Comparison of ENCODE assay signal across 17 mouse cellular contexts in the genomic region with DNA sequence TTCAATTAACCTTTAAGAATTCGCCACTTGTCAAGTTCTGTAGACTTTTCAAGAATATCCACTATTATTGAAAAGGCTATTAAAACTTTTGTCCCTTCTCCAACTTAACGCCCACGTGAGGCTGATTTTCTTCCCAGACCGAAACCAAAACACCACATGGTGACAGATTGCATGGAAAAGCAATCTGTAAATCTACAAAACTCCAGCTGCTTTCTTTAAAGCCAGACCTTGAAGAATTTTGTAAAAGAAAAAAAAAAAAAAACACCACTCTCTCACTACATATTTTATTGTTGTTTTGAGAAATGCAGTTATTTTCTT.
DNase-seq lines count a peak whose midpoint lies in the region; ATAC-seq and TF ChIP-seq lines count a peak whose summit lies in the region.
"Had no signal": no experiment of that assay in that cellular context is flagged by ENCODE, and none has a peak within 500 bp of the region (broad histone marks: within the 10 kb centered on the region; RNA-seq: fewer than 3 reads in every experiment).

No protein-coding gene starts in this region.

- no peak overlapping the region for H3K27ac ChIP-seq in forebrain, embryonic 15.5 days (replicated peaks)
- no peak overlapping the region for H3K27ac ChIP-seq in forebrain, embryonic 12.5 days
- H3K27ac ChIP-seq in kidney, postnatal 0 days = no peak overlapping the region
- H3K27ac ChIP-seq: hindbrain, postnatal 0 days; limb, embryonic 12.5 days; macrophage had no signal

- H3K36me3 ChIP-seq in forebrain, embryonic 15.5 days = no peaks in the 10 kb centered on the region
- H3K36me3 ChIP-seq in forebrain, embryonic 12.5 days (replicated peaks) = no peaks in the 10 kb centered on the region
- H3K36me3 ChIP-seq in kidney, postnatal 0 days (ENCODE audit: insufficient read depth, low read length) = no peaks in the 10 kb centered on the region
- H3K36me3 ChIP-seq: limb, embryonic 12.5 days had no signal

- no peak overlapping the region for H3K4me2 ChIP-seq in forebrain, embryonic 15.5 days (replicated peaks)
- no peak overlapping the region for H3K4me2 ChIP-seq in forebrain, embryonic 12.5 days
- H3K4me2 ChIP-seq in kidney, postnatal 0 days (ENCODE audit: low read length) = no peak overlapping the region
- H3K4me2 ChIP-seq: limb, embryonic 12.5 days had no signal

- TF ChIP-seq CTCF in kidney, postnatal 0 days (IDR thresholded peaks at IDR 0.05; ENCODE audit: low read depth) = no peak

- 38% methylated on average over 4 of the region's 4 CpGs for WGBS in forebrain, embryonic 15.5 days
- 76% methylated on average over 4 of the region's 4 CpGs for WGBS in forebrain, embryonic 12.5 days
- WGBS in kidney, postnatal 0 days = 46% methylated on average over 4 of the region's 4 CpGs

- H3K27me3 ChIP-seq in forebrain, embryonic 15.5 days = no peaks in the 10 kb centered on the region
- H3K27me3 ChIP-seq in forebrain, embryonic 12.5 days = no peaks in the 10 kb centered on the region
- no peaks in the 10 kb centered on the region for H3K27me3 ChIP-seq in kidney, postnatal 0 days (ENCODE audit: insufficient read depth, low read length)
- H3K27me3 ChIP-seq: limb, embryonic 12.5 days had no signal

- peak; percentile 39; the same call in 1 of the 2 replicates for ATAC-seq in forebrain, embryonic 15.5 days (replicated peaks)
- ATAC-seq in forebrain, embryonic 12.5 days (ENCODE audit: low FRiP score) = no peak
- ATAC-seq in kidney, postnatal 0 days (replicated peaks; ENCODE audit: low FRiP score, low read depth) = no peak
- ATAC-seq: hindbrain, postnatal 0 days; liver, postnatal 0 days had no signal

- no peak overlapping the region for H3K9ac ChIP-seq in forebrain, embryonic 15.5 days (replicated peaks)
- H3K9ac ChIP-seq in forebrain, embryonic 12.5 days = no peak overlapping the region
- no peak overlapping the region for H3K9ac ChIP-seq in kidney, postnatal 0 days (ENCODE audit: low read depth, low read length)
- H3K9ac ChIP-seq: limb, embryonic 12.5 days; liver, postnatal 0 days had no signal

- DNase-seq in kidney, postnatal 0 days (ENCODE audit: low spot score) = peak; percentile 69
- DNase-seq in kidney, adult 11 months = no peak
- peak; percentile 71 for DNase-seq in brain, adult 2 months (ENCODE audit: low read depth, low spot score)
- DNase-seq in layer of hippocampus, postnatal 10 days (ENCODE audit: low spot score in 2 of 2) = peak; percentile 21 to 36
- DNase-seq in cerebellum, postnatal 14 days = no peak
- DNase-seq in retina, postnatal 1 day = no peak
- DNase-seq: adrenal gland, postnatal 25 days; cerebellum, adult 11 months; kidney, adult 8-10 months; liver, postnatal 0 days; midbrain, embryonic 14.5 days had no signal

- no peaks in the 10 kb centered on the region for H3K9me3 ChIP-seq in forebrain, embryonic 15.5 days
- no peaks in the 10 kb centered on the region for H3K9me3 ChIP-seq in forebrain, embryonic 12.5 days
- no peaks in the 10 kb centered on the region for H3K9me3 ChIP-seq in kidney, postnatal 0 days (replicated peaks; ENCODE audit: low read length)
- H3K9me3 ChIP-seq: limb, embryonic 12.5 days had no signal

- H3K4me3 ChIP-seq in forebrain, embryonic 15.5 days = no peak overlapping the region
- H3K4me3 ChIP-seq in forebrain, embryonic 12.5 days (replicated peaks) = no peak overlapping the region
- no peak overlapping the region for H3K4me3 ChIP-seq in kidney, postnatal 0 days (replicated peaks; ENCODE audit: low read depth, low read length)
- H3K4me3 ChIP-seq: erythroblast, embryonic 14.5 days; limb, embryonic 12.5 days had no signal

- H3K4me1 ChIP-seq in forebrain, embryonic 15.5 days = 0 out of 2 replicates have a peak, but pooled peaks cover 4% of the 10 kb centered on the region
- no peaks in the 10 kb centered on the region for H3K4me1 ChIP-seq in forebrain, embryonic 12.5 days
- 0 out of 2 replicates have a peak, but pooled peaks cover 3% of the 10 kb centered on the region for H3K4me1 ChIP-seq in kidney, postnatal 0 days (replicated peaks; ENCODE audit: insufficient read depth, low read length)
- H3K4me1 ChIP-seq: limb, embryonic 12.5 days had no signal

Comparison
In these comparisons a context has a peak if more than half of its experiments do, and no peak if none do; other contexts are left out.
1. DNase-seq: peak in kidney, postnatal 0 days (single experiment), brain, adult 2 months (single experiment) and layer of hippocampus, postnatal 10 days (2 of 2); none in kidney, adult 11 months (single experiment), cerebellum, postnatal 14 days (0 of 2) and retina, postnatal 1 day (single experiment).